Mouse (Mus musculus) adrenal gland, adult (tissue): ENCODE results near the gene Hp1bp3.

Experiments used
- DNase-seq, 2 experiments: peaks; one replicate each; pipeline ENCODE4 v3.0.0; 2022 to 2023; ENCODE audit warnings: low spot score in 1 of 2; ENCODE audit not compliant: inconsistent age in 2 of 2

The Hp1bp3 gene

DNA sequence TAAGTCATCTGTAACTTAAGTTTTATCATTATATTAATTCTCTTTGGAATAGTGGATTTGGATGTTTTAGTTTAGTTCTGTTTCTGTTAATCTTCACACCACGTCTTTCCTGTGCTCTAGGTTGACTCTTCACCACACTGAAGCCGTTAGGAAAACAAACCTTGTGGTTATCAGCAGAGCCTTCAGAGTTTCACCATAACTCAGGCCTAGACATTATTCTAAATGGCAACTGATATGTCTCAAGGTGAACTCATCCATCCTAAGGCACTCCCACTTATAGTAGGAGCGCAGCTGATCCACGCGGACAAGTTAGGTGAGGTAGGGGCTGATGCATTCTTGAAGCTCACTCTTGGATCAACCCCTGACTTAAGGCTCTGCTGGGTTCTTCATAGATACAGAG is 5.3 kb downstream of the Hp1bp3 start:
- DNase-seq, result peak in 1 of 2 experiments; percentile 75

DNA sequence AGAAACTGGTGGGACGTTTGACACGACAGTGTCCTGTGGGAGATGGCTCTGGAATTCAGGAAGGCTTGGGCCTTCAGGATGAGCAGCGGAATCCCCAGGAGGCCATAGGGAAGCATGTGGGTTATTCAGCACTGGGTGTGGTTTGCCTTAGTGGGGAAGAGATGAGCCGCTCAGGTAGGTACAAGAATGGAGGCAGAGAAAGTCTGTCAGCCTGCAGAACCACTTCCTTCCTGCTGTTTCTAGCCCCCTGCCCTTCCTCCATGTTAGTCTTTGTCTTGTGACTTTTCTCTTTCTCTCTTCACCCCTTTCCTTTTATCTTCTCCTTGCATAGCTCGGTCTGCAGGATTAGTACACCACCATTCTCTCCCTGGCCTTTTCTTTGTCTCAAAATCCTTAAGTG is 6.3 kb downstream of the Hp1bp3 start:
- peak in 1 of 2 experiments; percentile 40 for DNase-seq

DNA sequence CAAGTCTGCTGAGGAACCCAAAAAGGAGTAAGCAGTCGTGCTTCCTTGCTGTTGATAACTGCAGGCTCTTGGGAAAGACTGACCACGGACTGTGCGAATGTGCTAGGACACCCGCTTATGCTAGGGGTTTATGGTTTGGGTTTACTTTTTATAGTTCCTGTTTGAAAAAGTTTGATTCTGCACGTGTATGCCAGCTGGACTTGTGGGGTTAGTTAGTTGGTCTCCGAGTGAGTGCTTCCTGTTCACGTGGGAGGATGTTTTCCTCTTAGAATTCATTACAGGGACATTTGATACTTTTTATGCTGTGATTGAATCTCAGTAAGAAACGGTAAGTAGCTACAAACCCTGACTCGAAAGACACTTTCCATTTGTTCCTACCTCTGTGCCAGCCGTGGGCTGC is 7.5 kb downstream of the Hp1bp3 start:
- DNase-seq, result no peak

DNA sequence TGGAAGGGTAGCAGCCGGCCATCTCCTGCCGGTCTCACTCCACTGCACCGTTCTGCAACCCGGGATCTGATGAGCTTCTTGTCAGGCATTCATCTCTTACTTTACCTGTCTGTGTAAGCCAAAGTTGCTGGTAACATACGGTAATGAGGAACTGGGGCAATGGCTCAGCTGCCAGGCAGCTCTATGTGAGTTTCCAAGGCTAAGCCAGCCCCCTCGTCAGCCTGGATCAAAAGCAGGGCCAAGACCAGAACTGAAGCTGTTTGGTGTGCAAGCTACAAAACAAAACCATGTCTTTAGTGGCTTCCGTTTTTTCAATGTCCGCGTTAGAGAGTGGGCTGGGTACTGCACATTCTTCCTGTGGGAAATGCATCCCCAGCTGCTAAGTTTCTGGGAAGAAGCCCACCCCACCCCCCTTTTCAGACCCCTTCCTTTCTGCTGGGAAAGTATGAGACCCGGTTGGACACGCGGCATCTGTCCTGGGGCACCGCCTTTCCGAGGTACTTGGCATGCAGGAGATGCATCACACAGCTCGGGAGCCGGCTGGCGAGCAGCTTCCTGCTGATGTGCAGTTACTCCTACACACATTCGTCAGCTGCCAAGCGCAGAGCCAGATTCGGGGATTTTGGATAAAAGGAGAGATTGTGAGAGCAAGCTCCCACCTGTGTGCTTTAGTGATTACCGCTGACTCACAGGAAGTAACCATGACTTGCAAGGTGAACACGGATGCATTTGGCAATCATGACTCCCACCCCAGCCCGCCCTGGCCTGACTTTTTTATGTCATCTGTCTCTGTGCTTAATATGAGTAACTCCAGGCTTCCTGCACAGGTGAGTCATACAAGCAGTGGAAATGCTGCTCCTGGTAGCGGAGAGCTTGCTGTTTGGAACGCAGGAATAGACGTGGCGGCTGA is 30.9 kb downstream of the Hp1bp3 start:
- no peak for DNase-seq

DNA sequence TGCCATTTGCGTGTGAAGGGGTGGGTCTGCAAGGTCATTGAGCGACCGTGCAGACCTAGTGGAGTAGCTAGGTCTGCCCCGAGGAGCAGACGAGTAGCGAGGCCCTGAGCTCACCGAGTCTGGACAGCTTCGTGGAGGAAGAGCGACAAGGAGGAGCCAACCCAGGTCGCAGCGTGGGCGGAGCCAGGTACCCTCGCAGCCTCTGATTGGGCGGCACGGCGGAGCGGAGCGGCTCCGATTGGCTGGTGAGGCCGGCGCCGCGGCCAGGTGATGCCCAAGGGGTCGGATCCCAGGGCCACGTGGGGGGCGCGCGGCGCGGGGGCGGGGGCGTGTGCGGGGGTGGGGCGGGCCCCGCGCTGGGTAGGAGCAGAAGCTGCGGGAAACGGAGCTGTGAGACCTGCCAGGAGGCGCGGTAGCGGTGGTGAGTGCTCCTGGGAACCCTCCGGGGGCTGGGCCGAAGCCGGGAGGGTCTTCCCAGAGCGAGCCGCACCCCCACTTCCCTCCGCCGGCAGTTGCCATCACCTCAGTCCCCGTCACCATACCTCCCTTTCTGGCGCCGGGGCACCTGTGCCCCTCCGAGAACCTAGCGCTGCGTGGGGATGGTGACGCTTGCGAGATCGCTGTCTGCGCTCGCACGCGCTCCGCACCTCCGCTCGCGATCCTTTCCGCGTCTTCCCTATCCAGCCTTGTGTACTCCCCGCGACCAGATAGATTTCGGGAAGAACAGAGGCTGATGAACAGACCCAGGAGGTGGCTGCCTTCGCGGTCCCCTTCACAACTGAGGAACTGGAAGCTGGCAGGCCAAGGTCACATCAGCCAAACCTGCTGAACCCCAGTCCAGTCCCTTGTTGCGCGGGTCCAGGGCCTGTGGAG is 34.2 kb downstream of the Hp1bp3 start, which contains the start of the genes Sh2d5 and Kif17:
Gene Sh2d5 (plus strand): TSS at position 316 of the 873 bp plus-strand sequence.
Gene Kif17 (plus strand): TSS at position 348 of the 873 bp plus-strand sequence.
- DNase-seq, result peak; percentile 88 to 89

DNA sequence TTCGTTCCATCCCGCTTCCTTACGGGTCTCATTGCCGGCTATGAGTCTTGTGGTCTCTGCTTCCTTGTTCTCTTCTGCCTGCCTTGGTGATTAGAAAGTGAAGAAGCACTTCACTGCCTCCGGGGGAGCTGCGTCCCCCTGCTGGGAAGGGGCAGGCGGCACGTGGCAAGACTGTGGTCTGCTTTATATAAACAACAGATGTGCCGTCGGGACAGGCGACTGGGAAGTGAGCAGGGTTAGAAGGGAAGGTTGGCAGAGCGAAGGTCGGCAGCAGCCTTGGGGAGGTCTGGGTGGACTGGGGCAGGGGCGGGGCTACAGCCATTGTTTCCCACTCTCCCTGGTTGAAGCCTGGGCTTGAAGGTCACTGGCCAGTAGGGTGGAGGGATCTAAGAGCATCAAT is 35.7 kb downstream of the Hp1bp3 start:
- DNase-seq, result peak; percentile 27 to 51

DNA sequence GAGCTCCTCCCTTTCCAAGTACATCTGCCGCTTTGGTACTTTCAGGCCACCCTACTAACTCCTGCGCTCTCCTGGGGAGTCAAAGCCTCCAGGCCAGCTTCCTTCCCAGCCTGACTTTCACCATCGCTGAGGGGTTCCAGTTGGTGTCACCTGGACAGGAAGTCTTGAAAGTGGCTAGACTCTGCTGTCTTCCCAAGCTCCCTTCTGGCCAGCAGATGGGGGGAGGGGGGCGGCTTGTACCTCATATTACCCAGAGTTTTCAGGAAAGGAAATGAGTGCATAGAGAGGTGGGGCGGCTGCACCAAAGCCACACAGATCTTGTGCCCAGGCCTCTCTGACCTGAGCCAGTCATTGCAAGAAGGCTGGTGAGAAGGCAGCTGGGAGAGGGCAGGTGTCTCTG is 36.1 kb downstream of the Hp1bp3 start:
- DNase-seq, result no peak

DNA sequence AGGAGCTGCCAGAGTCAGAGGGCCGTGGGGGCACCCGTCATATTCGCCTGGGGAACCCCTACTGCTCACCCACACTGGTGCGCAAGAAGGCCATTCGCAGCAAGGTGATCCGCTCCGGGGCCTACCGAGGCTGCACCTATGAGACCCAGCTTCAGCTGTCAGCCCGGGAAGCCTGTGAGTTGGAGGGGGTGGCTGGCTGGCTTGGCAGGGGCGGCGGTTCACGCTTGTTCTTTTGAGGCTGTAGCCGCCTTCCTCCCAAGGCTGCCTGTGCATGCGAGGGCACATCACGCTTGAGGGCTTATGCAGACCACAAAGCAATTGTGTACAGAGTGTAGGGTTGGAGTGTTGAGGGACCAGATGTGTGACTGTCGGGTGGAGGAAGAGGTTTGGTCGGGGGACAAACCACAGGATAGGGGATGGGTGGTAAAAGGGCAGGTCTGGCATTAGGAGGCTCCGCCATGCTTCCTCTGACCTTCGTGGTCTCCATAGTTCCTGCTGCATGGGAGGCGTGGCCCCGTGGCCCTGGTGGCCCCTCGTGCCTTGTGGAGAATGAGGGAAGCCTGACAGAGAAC is 41.1 kb downstream of the Hp1bp3 start:
- DNase-seq, result no peak

DNA sequence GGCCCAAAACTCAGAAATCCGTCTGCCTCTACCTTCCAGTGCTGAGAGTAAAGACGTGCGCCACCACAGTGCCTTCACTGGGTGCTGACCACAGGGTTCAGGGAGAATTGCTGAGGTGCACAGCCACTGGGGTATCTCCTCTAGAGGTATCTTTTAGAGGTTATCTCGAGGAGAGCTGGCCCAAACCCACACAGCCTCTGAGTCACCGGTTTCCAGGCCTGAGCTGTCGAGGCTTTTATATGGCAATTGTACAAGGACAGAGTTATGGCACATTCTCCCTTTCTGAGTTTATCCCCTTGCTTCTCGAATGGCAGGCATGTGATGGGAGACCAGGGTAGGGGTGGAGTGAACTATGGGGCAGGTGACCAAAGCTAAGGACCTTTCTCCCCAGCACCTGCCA is 42.6 kb downstream of the Hp1bp3 start:
- DNase-seq, result peak in 1 of 2 experiments; percentile 62

DNA sequence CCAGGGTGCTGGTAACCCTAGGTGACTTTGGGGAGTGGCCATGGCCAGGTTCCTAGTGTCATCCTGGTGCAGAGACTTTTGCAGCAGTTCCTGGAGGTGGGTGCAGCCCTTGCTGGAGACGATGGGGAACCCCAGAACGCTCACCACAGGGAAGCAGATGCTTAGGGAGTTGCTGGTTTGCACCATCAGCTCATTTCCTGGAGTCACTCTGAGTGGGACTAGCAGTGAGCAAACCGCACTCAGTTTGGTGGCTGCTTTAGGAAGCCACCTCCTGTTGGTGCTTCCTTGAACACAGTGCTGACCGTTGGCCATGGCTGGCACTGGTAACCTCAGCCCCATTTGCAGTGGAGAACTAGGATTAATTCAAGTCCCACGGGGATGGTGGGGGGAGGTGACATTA is 43.4 kb downstream of the Hp1bp3 start:
- DNase-seq, result no peak

DNA sequence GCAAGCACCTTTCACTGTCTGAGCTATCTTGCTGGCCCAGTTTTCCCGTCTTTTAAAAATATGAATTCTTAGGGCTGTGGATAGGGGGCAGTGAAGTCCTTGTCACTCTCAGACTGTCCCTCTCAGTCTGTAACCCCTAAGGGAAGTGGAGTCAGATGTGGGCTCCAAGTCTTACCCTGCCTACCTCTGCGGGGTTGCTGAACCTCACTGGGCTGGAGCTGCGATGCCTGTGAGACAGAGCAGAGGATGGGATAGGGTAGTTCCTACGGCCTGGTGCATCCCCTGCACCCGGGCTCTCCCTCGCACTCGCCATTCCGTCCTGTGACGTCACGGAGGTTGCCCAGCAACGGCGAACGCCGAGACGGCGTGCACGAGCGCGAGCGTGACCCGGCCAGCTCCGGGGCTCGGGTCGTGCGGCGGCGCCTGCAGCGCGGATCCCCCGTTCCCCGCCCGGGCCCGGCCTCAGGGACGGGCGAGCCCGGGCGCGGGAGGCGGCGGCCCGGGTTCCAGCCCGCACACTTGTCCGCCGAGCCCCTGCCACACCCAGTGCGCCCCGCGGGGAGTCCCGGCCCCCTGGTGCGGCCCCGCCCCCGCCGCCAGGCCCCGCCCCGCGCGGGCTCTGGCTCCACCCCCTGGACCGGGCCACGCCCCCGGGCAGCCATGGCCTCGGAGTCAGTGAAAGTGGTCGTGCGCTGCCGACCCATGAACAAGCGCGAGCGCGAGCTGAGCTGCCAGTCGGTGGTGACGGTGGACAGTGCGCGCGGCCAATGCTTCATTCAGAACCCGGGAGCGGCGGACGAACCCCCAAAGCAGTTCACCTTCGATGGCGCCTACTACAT is 46.0 kb downstream of the Hp1bp3 start:
- peak; percentile 91 to 97 for DNase-seq

DNA sequence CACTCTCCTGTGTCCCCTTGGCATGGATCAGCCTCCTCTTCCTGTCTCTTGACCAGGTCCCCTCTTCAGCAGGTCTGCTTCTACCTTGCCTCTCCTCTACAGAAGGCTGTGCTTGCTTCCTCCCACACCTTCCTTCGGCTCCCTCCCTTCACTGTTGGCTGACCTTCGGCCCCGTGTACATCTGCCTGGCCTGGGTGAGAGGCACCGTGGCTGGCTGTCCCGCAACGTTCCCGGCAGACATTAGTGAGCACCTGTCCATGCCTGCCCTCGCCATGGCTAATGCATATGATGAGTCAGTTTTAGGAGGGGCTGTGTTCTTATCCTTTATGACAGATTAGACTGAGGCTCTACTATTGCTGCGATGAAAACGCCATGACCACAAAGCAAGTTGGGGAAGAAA is 51.8 kb downstream of the Hp1bp3 start:
- DNase-seq, result no peak

DNA sequence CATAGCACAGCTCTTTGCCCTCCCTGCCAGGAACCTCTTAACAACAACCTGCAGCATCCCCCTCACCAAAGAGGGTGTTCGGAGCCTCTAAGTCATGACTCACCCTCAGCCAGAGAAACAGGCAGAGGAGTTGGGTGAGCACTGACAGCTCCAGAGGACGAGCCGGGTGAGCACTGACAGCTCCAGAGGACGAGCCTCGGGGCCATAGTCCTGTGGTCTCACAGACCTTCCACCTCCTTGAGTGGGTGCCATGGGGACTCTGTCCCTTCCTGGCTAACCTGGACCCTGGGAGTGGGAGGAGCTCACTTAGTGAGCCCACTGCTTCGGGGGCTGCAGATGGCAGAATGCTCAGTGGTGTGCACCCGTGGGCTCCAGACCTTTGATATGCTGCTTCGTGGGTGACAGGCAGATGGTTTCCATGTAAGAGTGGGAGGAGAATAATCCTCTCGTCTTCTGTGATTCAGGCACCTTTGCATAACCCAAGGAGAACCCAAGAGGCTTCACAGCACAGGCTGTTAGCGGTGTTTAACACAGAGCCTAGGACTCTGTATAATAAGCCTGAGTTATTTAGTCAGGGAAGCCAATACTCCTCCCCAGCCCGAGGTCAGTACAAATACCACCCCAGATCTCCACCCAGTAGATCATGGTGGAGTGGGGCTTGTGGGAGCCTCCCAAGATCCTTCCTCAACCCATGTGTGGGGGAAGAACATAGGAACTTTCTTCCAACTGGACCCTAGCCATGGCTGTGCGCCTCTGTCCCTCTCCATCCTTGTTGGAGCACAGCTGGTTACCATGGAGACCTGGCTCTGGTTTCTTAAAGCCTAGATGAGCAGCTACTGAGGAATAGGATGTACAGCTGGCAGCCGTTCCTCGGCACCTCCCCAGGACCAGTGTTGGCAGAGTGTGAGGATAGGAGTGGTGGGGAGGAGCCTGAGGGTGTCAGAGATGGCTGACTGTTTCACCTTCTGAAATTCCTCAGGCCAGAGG is 56.2 kb downstream of the Hp1bp3 start:
- no peak for DNase-seq

DNA sequence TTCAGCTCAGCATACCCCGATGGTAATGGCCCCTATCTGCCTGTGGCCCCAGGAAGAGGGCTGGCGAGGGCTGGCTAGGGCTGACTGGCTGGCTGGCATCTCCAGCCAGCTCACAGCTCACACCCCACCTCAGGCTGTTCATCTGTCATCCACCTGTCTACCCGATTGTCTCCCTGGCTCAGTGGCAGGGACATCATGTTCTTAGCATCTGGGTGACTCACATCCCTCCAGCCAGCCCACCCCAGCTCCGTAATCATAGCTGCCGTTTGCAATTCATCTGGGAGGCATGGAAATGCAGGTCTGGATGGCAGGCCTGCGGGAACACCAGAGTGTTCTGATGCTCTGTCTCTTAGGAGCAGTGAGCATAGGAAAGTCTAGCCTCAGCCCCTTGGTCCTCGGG is 62.2 kb downstream of the Hp1bp3 start:
- DNase-seq, result peak in 1 of 2 experiments; percentile 81

DNA sequence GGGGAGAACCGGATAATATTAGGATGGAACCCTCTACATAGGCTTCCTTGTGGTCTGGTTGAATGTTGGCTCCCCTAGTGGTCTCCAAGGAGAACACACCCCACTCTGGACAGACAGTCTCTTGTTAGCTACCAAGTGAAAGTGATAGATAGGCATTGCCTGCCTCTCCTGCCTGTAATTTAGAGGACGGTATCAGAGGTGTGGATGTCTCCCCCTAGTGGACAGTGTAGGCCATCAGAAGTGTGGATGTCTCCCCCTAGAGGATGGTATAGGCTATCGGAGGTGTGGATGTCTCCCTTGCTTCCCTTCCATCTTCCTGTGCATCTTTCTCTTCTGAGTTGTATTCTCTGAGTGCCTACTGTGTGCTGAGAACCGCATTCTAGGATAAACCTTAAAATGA is 66.7 kb downstream of the Hp1bp3 start:
- DNase-seq, result peak; percentile 76 to 92

DNA sequence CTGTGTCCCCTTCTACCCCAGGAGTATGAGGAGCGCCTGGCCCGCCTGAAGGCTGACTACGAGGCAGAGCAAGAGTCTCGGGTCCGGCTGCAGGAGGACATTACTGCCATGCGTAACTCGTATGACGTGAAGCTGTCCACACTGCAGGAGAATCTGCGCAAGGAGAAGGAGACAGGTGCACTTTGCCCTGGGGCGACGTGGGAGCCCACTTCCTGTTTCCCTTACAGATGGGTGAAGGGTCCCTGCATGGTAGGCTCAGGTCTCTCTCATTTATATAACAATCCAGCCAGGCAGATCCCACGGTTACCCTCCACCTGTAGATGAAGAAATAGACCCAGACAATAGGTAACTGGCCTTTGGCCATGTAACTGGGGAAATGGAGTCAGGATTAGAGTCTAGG is 70.3 kb downstream of the Hp1bp3 start:
- no peak for DNase-seq

DNA sequence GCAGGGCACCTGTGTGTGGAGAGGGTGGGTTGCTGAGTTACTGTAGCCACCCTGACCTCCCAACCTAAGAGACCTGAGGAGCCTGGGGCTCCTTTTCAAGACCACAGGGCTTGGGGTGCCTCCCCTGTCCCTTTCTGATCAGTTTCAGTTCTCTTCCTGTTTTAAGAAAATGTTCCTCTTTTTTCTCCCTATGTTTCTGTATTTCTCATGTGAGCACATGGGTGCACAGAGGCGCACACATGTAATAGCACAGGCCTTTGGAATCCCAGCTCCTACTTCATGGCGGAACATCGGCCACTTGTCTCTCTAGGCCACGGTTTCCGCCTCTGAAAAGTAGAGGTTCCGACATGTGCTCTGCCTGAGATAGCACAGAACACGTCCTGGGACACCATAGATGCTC is 72.6 kb downstream of the Hp1bp3 start:
- DNase-seq, result no peak

DNA sequence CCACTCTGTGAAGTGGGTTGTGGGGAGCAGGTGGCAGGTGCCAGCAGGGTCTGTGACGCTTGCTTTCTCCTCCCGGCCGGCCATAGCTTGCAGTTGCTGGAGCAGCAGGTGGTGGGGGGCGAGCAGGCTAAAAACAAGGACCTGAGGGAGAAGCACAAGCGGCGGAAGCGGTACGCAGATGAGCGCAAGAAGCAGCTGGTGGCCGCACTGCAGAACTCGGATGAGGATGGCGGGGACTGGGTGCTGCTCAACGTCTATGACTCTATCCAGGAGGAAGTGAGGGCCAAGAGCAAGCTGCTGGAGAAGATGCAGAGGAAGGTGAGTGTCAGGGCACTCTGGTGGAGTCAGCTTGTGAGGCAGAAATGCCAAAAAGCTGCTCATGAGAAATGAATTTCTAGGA is 75.9 kb downstream of the Hp1bp3 start:
- DNase-seq, result no peak

DNA sequence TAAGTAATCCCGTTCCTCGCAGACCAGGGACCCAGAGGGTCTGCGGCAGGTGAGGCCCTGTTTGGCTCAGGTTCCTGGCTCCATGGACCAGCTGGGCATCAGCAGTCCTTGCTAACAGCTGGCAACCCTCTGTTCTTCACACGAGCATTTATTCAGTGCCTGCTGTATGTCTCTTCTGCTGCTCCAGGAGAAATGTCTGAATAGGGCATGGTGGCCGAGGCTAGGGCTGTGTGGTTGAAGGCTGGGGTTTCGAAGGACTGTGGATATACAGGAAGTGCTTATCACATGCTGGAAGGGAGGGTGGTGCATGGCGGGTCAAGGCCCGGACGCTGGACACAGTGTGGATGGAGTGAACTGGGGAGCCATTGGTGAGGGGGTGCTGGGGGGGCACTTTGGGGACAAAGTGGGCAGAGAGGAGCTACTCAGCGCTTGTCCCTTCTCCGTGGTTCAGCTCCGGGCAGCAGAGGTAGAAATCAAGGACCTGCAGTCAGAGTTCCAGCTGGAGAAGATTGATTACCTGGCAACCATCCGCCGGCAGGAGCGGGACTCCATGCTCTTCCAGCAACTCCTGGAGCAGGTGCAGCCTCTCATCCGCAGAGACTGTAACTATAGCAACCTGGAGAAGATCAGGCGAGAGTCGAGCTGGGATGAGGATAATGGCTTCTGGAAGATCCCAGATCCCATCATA is 77.3 kb downstream of the Hp1bp3 start:
- DNase-seq, result no peak
